In the genomic region with DNA sequence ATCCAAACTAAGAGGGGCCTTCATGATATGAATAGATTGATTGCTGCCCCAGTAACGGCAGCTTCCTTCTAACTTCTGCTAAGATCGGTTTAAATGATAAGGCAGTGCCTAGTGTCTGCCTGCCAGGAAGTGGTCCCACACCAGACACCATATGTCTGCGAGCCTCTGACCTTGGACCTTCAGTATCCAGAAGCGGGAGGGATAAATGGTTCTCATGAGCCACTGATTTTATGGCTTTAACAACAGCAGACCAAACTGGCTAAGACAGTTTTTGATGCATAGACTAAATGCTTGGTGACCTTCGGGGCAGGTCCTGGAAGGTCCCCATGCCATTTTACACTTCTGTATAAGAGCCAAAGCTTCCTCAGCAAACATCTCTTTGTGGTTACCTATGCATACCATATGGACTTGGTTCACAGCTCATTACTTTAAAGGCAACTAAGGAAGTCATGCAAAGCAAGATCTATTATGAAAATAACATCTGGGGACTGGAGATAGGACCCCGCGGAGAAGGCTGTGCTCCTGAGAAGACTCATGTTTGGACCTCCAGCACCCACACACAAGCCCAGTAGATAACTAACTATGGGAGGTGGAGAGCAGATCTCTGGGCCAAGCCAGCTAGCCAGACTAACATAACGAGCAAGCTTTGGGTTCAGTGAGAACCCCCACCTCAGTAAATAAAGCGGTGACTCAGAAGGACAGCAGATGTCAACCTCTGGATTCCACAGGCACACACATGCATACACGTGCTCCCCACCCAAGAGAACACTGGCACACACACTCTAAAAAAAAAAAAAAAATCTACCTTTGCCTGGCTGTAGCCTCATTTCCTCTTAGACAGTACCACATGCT, we compare ENCODE assay signal across 7 mouse cellular contexts. TPM values are rescaled to one million over a fixed set of nuclear protein-coding genes. Genes with fewer than 3 reads are reported as not detected.
DNase-seq lines count a peak whose midpoint lies in the region; ATAC-seq and TF ChIP-seq lines count a peak whose summit lies in the region.

No protein-coding gene starts in this region.

- peak overlapping the region; percentile 96 for H3K27ac ChIP-seq in thymus, adult 2 months (ENCODE audit: control insufficient read depth, insufficient read depth, low read length)
- H3K27ac ChIP-seq in embryonic facial prominence, embryonic 13.5 days: peak overlapping the region; percentile 71
- H3K27ac ChIP-seq in liver, embryonic 15.5 days (replicated peaks): peak overlapping the region; percentile 59
- no peak overlapping the region for H3K27ac ChIP-seq in forebrain, embryonic 14.5 days (ENCODE audit: low read depth, low read length)

- no peaks in the 10 kb centered on the region for H3K36me3 ChIP-seq in thymus, adult 2 months (ENCODE audit: control insufficient read depth, insufficient read depth, low read length)
- no peaks in the 10 kb centered on the region for H3K36me3 ChIP-seq in embryonic facial prominence, embryonic 13.5 days
- H3K36me3 ChIP-seq in liver, embryonic 15.5 days (replicated peaks): no peaks in the 10 kb centered on the region
- no peaks in the 10 kb centered on the region for H3K36me3 ChIP-seq in forebrain, embryonic 14.5 days (ENCODE audit: control insufficient read depth, insufficient read depth, low read length)

- no peak for TF ChIP-seq POLR2A in thymus, adult 2 months (IDR thresholded peaks at IDR 0.05; ENCODE audit: control insufficient read depth, extremely low read depth, insufficient read depth, low read length, poor library complexity)

- no peaks in the 10 kb centered on the region for H3K27me3 ChIP-seq in thymus, adult 2 months (ENCODE audit: control insufficient read depth, insufficient read depth, low read length)
- H3K27me3 ChIP-seq in embryonic facial prominence, embryonic 13.5 days: no peaks in the 10 kb centered on the region
- H3K27me3 ChIP-seq in liver, embryonic 15.5 days: no peaks in the 10 kb centered on the region
- no peaks in the 10 kb centered on the region for H3K27me3 ChIP-seq in forebrain, embryonic 14.5 days (replicated peaks; ENCODE audit: control insufficient read depth, insufficient read depth, low read length)

- H3K4me2 ChIP-seq in embryonic facial prominence, embryonic 13.5 days: no peak overlapping the region
- H3K4me2 ChIP-seq in liver, embryonic 15.5 days: peak overlapping the region; percentile 33
- no peak overlapping the region for H3K4me2 ChIP-seq in forebrain, embryonic 14.5 days (ENCODE audit: low read length)

- no peak overlapping the region for H3K9ac ChIP-seq in embryonic facial prominence, embryonic 13.5 days
- H3K9ac ChIP-seq in liver, embryonic 15.5 days: no peak overlapping the region; the same call in 1 of the 2 replicates
- H3K9ac ChIP-seq in forebrain, embryonic 14.5 days (ENCODE audit: low read length): no peak overlapping the region

- TF ChIP-seq CTCF in thymus, adult 2 months (IDR thresholded peaks at IDR 0.05; ENCODE audit: borderline replicate concordance, control insufficient read depth, extremely low read depth, insufficient read depth, low read length, poor library complexity): no peak

- no peak for ATAC-seq in embryonic facial prominence, embryonic 13.5 days (ENCODE audit: insufficient number of reproducible peaks, insufficient read depth, low FRiP score, low TSS enrichment, low read depth)
- peak; percentile 72 for ATAC-seq in liver, embryonic 15.5 days (ENCODE audit: insufficient read depth)
- no peak for ATAC-seq in forebrain, embryonic 14.5 days

- no peak for DNase-seq in thymus, adult 2 months
- no peak for DNase-seq in thymus, adult 18-20 months
- DNase-seq in yolk sac, embryonic 10.5 days (ENCODE audit: low spot score): no peak
- DNase-seq in forebrain, embryonic 14.5 days (ENCODE audit: low spot score): no peak
- DNase-seq in cerebellum, postnatal 4 days (ENCODE audit: low spot score in 2 of 2): no peak

- peak overlapping the region; percentile 12; the same call in 1 of the 2 replicates for H3K4me3 ChIP-seq in thymus, adult 2 months (ENCODE audit: control insufficient read depth, insufficient read depth, low read length)
- no peak overlapping the region for H3K4me3 ChIP-seq in embryonic facial prominence, embryonic 13.5 days
- no peak overlapping the region for H3K4me3 ChIP-seq in liver, embryonic 15.5 days (replicated peaks)
- no peak overlapping the region for H3K4me3 ChIP-seq in forebrain, embryonic 14.5 days (ENCODE audit: low read depth, low read length)

- WGBS in thymus, adult 2 months: 6% methylated on average over 10 of the region's 10 CpGs
- 42% methylated on average over 10 of the region's 10 CpGs for WGBS in embryonic facial prominence, embryonic 13.5 days
- WGBS in liver, embryonic 15.5 days (ENCODE audit: insufficient replicate concordance): 7% methylated on average over 10 of the region's 10 CpGs
- WGBS in forebrain, embryonic 14.5 days: 87% methylated on average over 10 of the region's 10 CpGs

- peaks cover 52% of the 10 kb centered on the region for H3K4me1 ChIP-seq in thymus, adult 2 months (replicated peaks; ENCODE audit: control insufficient read depth, insufficient read depth, low read length)
- H3K4me1 ChIP-seq in embryonic facial prominence, embryonic 13.5 days: peaks cover 58% of the 10 kb centered on the region
- peaks cover 41% of the 10 kb centered on the region for H3K4me1 ChIP-seq in liver, embryonic 15.5 days (replicated peaks)
- H3K4me1 ChIP-seq in forebrain, embryonic 14.5 days (ENCODE audit: control insufficient read depth, insufficient read depth, low read length): no peaks in the 10 kb centered on the region

- 0 out of 2 replicates have a peak, but pooled peaks cover 5% of the 10 kb centered on the region for H3K9me3 ChIP-seq in embryonic facial prominence, embryonic 13.5 days
- H3K9me3 ChIP-seq in liver, embryonic 15.5 days (replicated peaks): no peaks in the 10 kb centered on the region
- no peaks in the 10 kb centered on the region for H3K9me3 ChIP-seq in forebrain, embryonic 14.5 days (replicated peaks; ENCODE audit: control insufficient read depth, low read length)

RNA-seq across cellular contexts. Expression of gene Fnbp1, which starts 26.5 kb away (rescaled TPM):
- 148 and 160 TPM in 2 replicates for polyA plus RNA-seq in thymus, adult 2 months (2012; rRNA removed)
- polyA plus RNA-seq in embryonic facial prominence, embryonic 13.5 days (2015; fragmentation: Nextera tagmentation; extraction: Ambion mirVana): 29.4 and 33.0 TPM in 2 replicates
- 5.1 and 6.1 TPM in 2 replicates for polyA plus RNA-seq in liver, embryonic 15.5 days (2015; fragmentation: Nextera tagmentation; extraction: Ambion mirVana)
- polyA plus RNA-seq in forebrain, embryonic 14.5 days (2014; fragmentation: Nextera tagmentation; extraction: Ambion mirVana): 7.9 and 12.3 TPM in 2 replicates

RNA-seq across cellular contexts. Expression of gene Gpr107, which starts 36.8 kb away (rescaled TPM):
- polyA plus RNA-seq in thymus, adult 2 months (2012; rRNA removed): 33.2 and 34.6 TPM in 2 replicates
- 39.8 and 42.8 TPM in 2 replicates for polyA plus RNA-seq in embryonic facial prominence, embryonic 13.5 days (2015; fragmentation: Nextera tagmentation; extraction: Ambion mirVana)
- polyA plus RNA-seq in liver, embryonic 15.5 days (2015; fragmentation: Nextera tagmentation; extraction: Ambion mirVana): 10.4 and 11.5 TPM in 2 replicates
- polyA plus RNA-seq in forebrain, embryonic 14.5 days (2014; fragmentation: Nextera tagmentation; extraction: Ambion mirVana): 26.8 and 28.3 TPM in 2 replicates
